Mouse (Mus musculus): ENCODE results near the gene Kndc1. TPM values are rescaled to one million over a fixed set of nuclear protein-coding genes. Genes with fewer than 3 reads are reported as not detected.
A peak's percentile ranks its signal among the peaks of the same experiment; 100 is the strongest.

Gene Kndc1
- total RNA-seq, 2 experiments from 2014 or later, result 41.1 to 52.5 TPM

GRCm38 (mm10) chr7:139971436-139971835, 76.9 kb downstream of the Kndc1 start:
- no peak for DNase-seq (ENCODE audit: low spot score in 2 of 2)
- intact Hi-C loops (cut with DNase I), result loop anchor here (10.0 kb wide), 1 partner anchor 173 kb away; no protein-coding TSS in a partner anchor

- intact Hi-C loops (cut with DNase I), result loop anchor here (10.0 kb wide), 1 partner anchor 172 kb away; no protein-coding TSS in a partner anchor
- no peak for DNase-seq (ENCODE audit: low spot score in 2 of 2)
These were observed 78.4 kb downstream of the Kndc1 start for GRCm38 (mm10) chr7:139972923-139973331.

- DNase-seq (ENCODE audit: low spot score in 2 of 2), result no peak
- intact Hi-C loops (cut with DNase I), result loop anchor here (10.0 kb wide), 1 partner anchor 170 kb away; no protein-coding TSS in a partner anchor
These were observed 79.8 kb downstream of the Kndc1 start for GRCm38 (mm10) chr7:139974307-139974706.

GRCm38 (mm10) chr7:139975471-139975870, 81.0 kb downstream of the Kndc1 start:
- intact Hi-C loops (cut with DNase I), result loop anchor here (10.0 kb wide), 1 partner anchor 169 kb away; no protein-coding TSS in a partner anchor
- DNase-seq (ENCODE audit: low spot score in 2 of 2), result no peak

GRCm38 (mm10) chr7:139978278-139978892, 83.9 kb downstream of the Kndc1 start, which contains the start of gene 6430531B16Rik:
TSS of gene 6430531B16Rik (minus strand) at chr7:139978755.
- peak; percentile 91 to 92 for DNase-seq (ENCODE audit: low spot score in 2 of 2)
- intact Hi-C loops (cut with DNase I), result loop anchor here (10.0 kb wide), 1 partner anchor 166 kb away; no protein-coding TSS in a partner anchor

GRCm38 (mm10) chr7:139979011-139979719, 84.7 kb downstream of the Kndc1 start:
- intact Hi-C loops (cut with DNase I), result loop anchor here (10.0 kb wide), 1 partner anchor 166 kb away; no protein-coding TSS in a partner anchor
- no peak for DNase-seq (ENCODE audit: low spot score in 2 of 2)

GRCm38 (mm10) chr7:139980778-139981177, 86.3 kb downstream of the Kndc1 start:
- DNase-seq (ENCODE audit: low spot score in 2 of 2), result no peak
- intact Hi-C loops (cut with DNase I), result no loop called here

- no peak for DNase-seq (ENCODE audit: low spot score in 2 of 2)
- intact Hi-C loops (cut with DNase I), result no loop called here
These were observed 87.6 kb downstream of the Kndc1 start for GRCm38 (mm10) chr7:139982058-139982457.

- no peak for DNase-seq (ENCODE audit: low spot score in 2 of 2)
- intact Hi-C loops (cut with DNase I), result no loop called here
These were observed 90.0 kb downstream of the Kndc1 start for GRCm38 (mm10) chr7:139984505-139984904.

GRCm38 (mm10) chr7:139988272-139988671, 93.8 kb downstream of the Kndc1 start:
- intact Hi-C loops (cut with DNase I), result no loop called here
- DNase-seq (ENCODE audit: low spot score in 2 of 2), result no peak

- intact Hi-C loops (cut with DNase I), result no loop called here
- no peak for DNase-seq (ENCODE audit: low spot score in 2 of 2)
These were observed 96.4 kb downstream of the Kndc1 start for GRCm38 (mm10) chr7:139990864-139991394.

Small RNAs within 50 kb of the gene (microRNA-seq; reads per million reads assigned to microRNA genes)
- gene Mir202 (0.34 to 0.53 reads per million in 2 experiments), gene Mir7062 (1.1 to 1.7 reads per million in 2 experiments), gene mmu-mir-7686 (0 reads per million in 2 experiments)

Other genes starting within 250 kb of the Kndc1 start
- gene Cfap46, start 210.9 kb upstream of the Kndc1 start, total RNA-seq (2021), result 1 to 10 TPM; 1.6 to 2.2 TPM
- gene Adgra1, start 60.5 kb upstream of the Kndc1 start, total RNA-seq (2021), result 10 to 100 TPM; 49.5 to 63.6 TPM
- gene Utf1, start 49.1 kb downstream of the Kndc1 start, total RNA-seq (2021), result not detected
- under 1 TPM; 0.79 to 0.89 TPM for gene 6430531B16Rik, start 84.1 kb downstream of the Kndc1 start, total RNA-seq (2021)
- gene Adam8, start 97.9 kb downstream of the Kndc1 start, total RNA-seq (2021), result 1 to 10 TPM; 1.3 to 2.0 TPM
- gene Zfp511, start 141.7 kb downstream of the Kndc1 start, total RNA-seq (2021), result 10 to 100 TPM; 18.8 to 25.9 TPM
- 10 to 100 TPM; 38.2 to 38.4 TPM for gene Tubgcp2, start 142.0 kb downstream of the Kndc1 start, total RNA-seq (2021)
- under 1 TPM; 0.29 to 0.30 TPM for gene Msx3, start 154.4 kb downstream of the Kndc1 start, total RNA-seq (2021)
- 100 to 1,000 TPM; 181 to 224 TPM for gene Caly, start 187.9 kb downstream of the Kndc1 start, total RNA-seq (2021)
- gene Prap1, start 198.7 kb downstream of the Kndc1 start, total RNA-seq (2021), result not detected
- gene Fuom, start 207.7 kb downstream of the Kndc1 start, total RNA-seq (2021), result 10 to 100 TPM; 36.4 to 40.8 TPM
- gene Paox, start 221.1 kb downstream of the Kndc1 start, total RNA-seq (2021), result 1 to 10 TPM; 5.3 to 5.6 TPM
- 10 to 100 TPM; 49.1 to 55.7 TPM for gene Echs1, start 221.8 kb downstream of the Kndc1 start, total RNA-seq (2021)
- gene Mtg1, start 242.9 kb downstream of the Kndc1 start, total RNA-seq (2021), result 10 to 100 TPM; 19.5 to 21.8 TPM